ENCODE assay signal across 31 mouse cellular contexts in the genomic region with DNA sequence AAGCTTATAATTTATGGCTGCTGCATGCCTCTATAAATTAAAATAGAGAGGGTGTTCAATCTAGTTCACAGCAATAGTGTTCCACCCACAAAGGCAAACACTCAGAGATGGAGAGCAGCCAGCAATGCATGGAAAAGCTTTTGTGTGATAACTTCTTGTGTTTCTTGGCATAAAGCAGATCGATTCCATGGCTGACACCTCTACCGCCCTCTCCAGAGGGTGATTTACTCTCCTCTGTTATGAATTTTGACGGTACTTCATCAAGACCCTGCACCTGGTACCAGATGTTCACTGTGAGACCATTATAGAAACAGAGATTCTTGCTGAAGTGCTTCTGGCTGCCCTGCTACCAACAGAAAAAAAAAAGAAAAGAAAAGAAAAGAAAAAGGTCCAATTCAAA. TPM values are rescaled to one million over a fixed set of nuclear protein-coding genes. Genes with fewer than 3 reads are reported as not detected.
DNase-seq lines count a peak whose midpoint lies in the region; ATAC-seq and TF ChIP-seq lines count a peak whose summit lies in the region.
"Had no signal": no experiment of that assay in that cellular context is flagged by ENCODE, and none has a peak within 500 bp of the region (broad histone marks: within the 10 kb centered on the region; RNA-seq: fewer than 3 reads in every experiment).

No protein-coding gene starts in this region.

- no peak for TF ChIP-seq POLR2A in limb, embryonic 14.5 days (IDR thresholded peaks at IDR 0.05; ENCODE audit: borderline replicate concordance, extremely low read depth, insufficient read depth, insufficient read length)

- ATAC-seq in embryonic facial prominence, embryonic 14.5 days (ENCODE audit: low read depth) = no peak
- ATAC-seq in hindbrain, embryonic 16.5 days = peak; percentile 58
- ATAC-seq in hindbrain, embryonic 14.5 days (ENCODE audit: low FRiP score) = no peak; the same call in 1 of the 2 replicates
- ATAC-seq in limb, embryonic 14.5 days (ENCODE audit: low FRiP score, low read depth) = peak; percentile 70
- ATAC-seq: forebrain, embryonic 14.5 days; inflammation-experienced regulatory T-cells, adult 6 months; liver, embryonic 12.5 days; liver, postnatal 0 days; lung, postnatal 0 days; midbrain, embryonic 15.5 days had no signal

- no peak overlapping the region for H3K4me2 ChIP-seq in embryonic facial prominence, embryonic 14.5 days (ENCODE audit: low read depth, low read length)
- H3K4me2 ChIP-seq in hindbrain, embryonic 16.5 days (ENCODE audit: low read length) = no peak overlapping the region
- H3K4me2 ChIP-seq in hindbrain, embryonic 14.5 days (replicated peaks) = no peak overlapping the region
- H3K4me2 ChIP-seq in limb, embryonic 14.5 days (replicated peaks; ENCODE audit: low read depth, low read length, severe bottlenecking) = no peak overlapping the region
- H3K4me2 ChIP-seq: heart, embryonic 12.5 days; limb, embryonic 12.5 days; liver, embryonic 12.5 days; midbrain, embryonic 15.5 days had no signal

- H3K9ac ChIP-seq in embryonic facial prominence, embryonic 14.5 days (ENCODE audit: low read depth, low read length) = no peak overlapping the region
- no peak overlapping the region for H3K9ac ChIP-seq in hindbrain, embryonic 16.5 days (ENCODE audit: low read depth, low read length)
- no peak overlapping the region for H3K9ac ChIP-seq in hindbrain, embryonic 14.5 days
- no peak overlapping the region for H3K9ac ChIP-seq in limb, embryonic 14.5 days (ENCODE audit: low read depth, low read length, severe bottlenecking)
- H3K9ac ChIP-seq: heart, embryonic 12.5 days; limb, embryonic 12.5 days; liver, embryonic 12.5 days; liver, postnatal 0 days; midbrain, embryonic 15.5 days had no signal

- no peak overlapping the region for H3K4me3 ChIP-seq in embryonic facial prominence, embryonic 14.5 days (ENCODE audit: low read depth, low read length)
- H3K4me3 ChIP-seq in embryonic facial prominence, embryonic 10.5 days = no peak overlapping the region
- H3K4me3 ChIP-seq in hindbrain, embryonic 16.5 days (ENCODE audit: low read length) = no peak overlapping the region
- H3K4me3 ChIP-seq in hindbrain, embryonic 14.5 days (replicated peaks; ENCODE audit: low read length) = no peak overlapping the region
- H3K4me3 ChIP-seq in limb, embryonic 14.5 days (replicated peaks; ENCODE audit: low read length) = no peak overlapping the region
- H3K4me3 ChIP-seq: heart, embryonic 12.5 days; limb, embryonic 12.5 days; liver, embryonic 12.5 days; midbrain, embryonic 15.5 days had no signal

- H3K27me3 ChIP-seq in embryonic facial prominence, embryonic 14.5 days (replicated peaks; ENCODE audit: control insufficient read depth, insufficient read depth, low read length) = no peaks in the 10 kb centered on the region
- no peaks in the 10 kb centered on the region for H3K27me3 ChIP-seq in embryonic facial prominence, embryonic 10.5 days (replicated peaks; ENCODE audit: low read depth, poor library complexity, severe bottlenecking)
- H3K27me3 ChIP-seq in hindbrain, embryonic 16.5 days (replicated peaks; ENCODE audit: control insufficient read depth, insufficient read depth, low read length) = no peaks in the 10 kb centered on the region
- H3K27me3 ChIP-seq in hindbrain, embryonic 14.5 days (ENCODE audit: control insufficient read depth, insufficient read depth, low read length) = no peaks in the 10 kb centered on the region
- no peaks in the 10 kb centered on the region for H3K27me3 ChIP-seq in limb, embryonic 14.5 days (ENCODE audit: control insufficient read depth, insufficient read depth, low read length)
- H3K27me3 ChIP-seq: heart, embryonic 12.5 days; limb, embryonic 12.5 days; liver, embryonic 12.5 days; midbrain, embryonic 15.5 days had no signal

- H3K9me3 ChIP-seq in embryonic facial prominence, embryonic 14.5 days (ENCODE audit: control insufficient read depth, low read length) = no peaks in the 10 kb centered on the region
- H3K9me3 ChIP-seq in embryonic facial prominence, embryonic 10.5 days = no peaks in the 10 kb centered on the region
- no peaks in the 10 kb centered on the region for H3K9me3 ChIP-seq in hindbrain, embryonic 16.5 days (ENCODE audit: control insufficient read depth, low read length)
- no peaks in the 10 kb centered on the region for H3K9me3 ChIP-seq in hindbrain, embryonic 14.5 days (ENCODE audit: control insufficient read depth, low read length)
- no peaks in the 10 kb centered on the region for H3K9me3 ChIP-seq in limb, embryonic 14.5 days (ENCODE audit: control insufficient read depth, low read length)
- H3K9me3 ChIP-seq: G1E; heart, embryonic 12.5 days; limb, embryonic 12.5 days; liver, embryonic 12.5 days; midbrain, embryonic 15.5 days had no signal

- no peak overlapping the region for H3K27ac ChIP-seq in embryonic facial prominence, embryonic 14.5 days (replicated peaks; ENCODE audit: low read depth, low read length)
- no peak overlapping the region for H3K27ac ChIP-seq in embryonic facial prominence, embryonic 10.5 days (replicated peaks)
- H3K27ac ChIP-seq in hindbrain, embryonic 16.5 days (ENCODE audit: low read depth, low read length) = no peak overlapping the region
- no peak overlapping the region for H3K27ac ChIP-seq in hindbrain, embryonic 14.5 days
- no peak overlapping the region for H3K27ac ChIP-seq in limb, embryonic 14.5 days (replicated peaks; ENCODE audit: low read depth, low read length)
- H3K27ac ChIP-seq: limb, embryonic 12.5 days; liver, embryonic 12.5 days; macrophage; midbrain, embryonic 15.5 days had no signal

- WGBS in embryonic facial prominence, embryonic 14.5 days = 36% methylated on average over 3 of the region's 3 CpGs
- 83% methylated on average over 3 of the region's 3 CpGs for WGBS in embryonic facial prominence, embryonic 10.5 days
- 52% methylated on average over 3 of the region's 3 CpGs for WGBS in hindbrain, embryonic 16.5 days
- 48% methylated on average over 3 of the region's 3 CpGs for WGBS in hindbrain, embryonic 14.5 days
- 30% methylated on average over 3 of the region's 3 CpGs for WGBS in limb, embryonic 14.5 days

- no peaks in the 10 kb centered on the region for H3K4me1 ChIP-seq in embryonic facial prominence, embryonic 14.5 days (ENCODE audit: control insufficient read depth, insufficient read depth, low read length)
- no peaks in the 10 kb centered on the region for H3K4me1 ChIP-seq in embryonic facial prominence, embryonic 10.5 days
- H3K4me1 ChIP-seq in hindbrain, embryonic 16.5 days (ENCODE audit: control insufficient read depth, insufficient read depth, low read depth, low read length) = no peaks in the 10 kb centered on the region
- H3K4me1 ChIP-seq in hindbrain, embryonic 14.5 days (replicated peaks; ENCODE audit: control insufficient read depth, insufficient read depth, low read length) = 0 out of 2 replicates have a peak, but pooled peaks cover 4% of the 10 kb centered on the region
- H3K4me1 ChIP-seq in limb, embryonic 14.5 days (ENCODE audit: control insufficient read depth, insufficient read depth, low read length) = no peaks in the 10 kb centered on the region
- H3K4me1 ChIP-seq: heart, embryonic 12.5 days; liver, embryonic 12.5 days; midbrain, embryonic 15.5 days had no signal

- H3K36me3 ChIP-seq in embryonic facial prominence, embryonic 14.5 days (ENCODE audit: control insufficient read depth, insufficient read depth, low read length) = no peaks in the 10 kb centered on the region
- H3K36me3 ChIP-seq in embryonic facial prominence, embryonic 10.5 days (replicated peaks) = no peaks in the 10 kb centered on the region
- H3K36me3 ChIP-seq in hindbrain, embryonic 16.5 days (ENCODE audit: control insufficient read depth, insufficient read depth, low read length) = no peaks in the 10 kb centered on the region
- H3K36me3 ChIP-seq in hindbrain, embryonic 14.5 days (replicated peaks; ENCODE audit: control insufficient read depth, insufficient read depth) = no peaks in the 10 kb centered on the region
- no peaks in the 10 kb centered on the region for H3K36me3 ChIP-seq in limb, embryonic 14.5 days (ENCODE audit: control insufficient read depth, insufficient read depth, low read length)
- H3K36me3 ChIP-seq: G1E; heart, embryonic 12.5 days; limb, embryonic 12.5 days; liver, embryonic 12.5 days; midbrain, embryonic 15.5 days had no signal

- DNase-seq in embryonic facial prominence, embryonic 14.5 days (ENCODE audit: low spot score) = peak; percentile 19
- DNase-seq in embryonic facial prominence, embryonic 10.5 days (ENCODE audit: low spot score) = no peak
- no peak for DNase-seq in hindbrain, embryonic 14.5 days (ENCODE audit: low spot score)
- DNase-seq in brain, adult 2 months (ENCODE audit: low read depth, low spot score) = peak; percentile 26
- DNase-seq in limb, embryonic 14.5 days (ENCODE audit: low spot score) = peak; percentile 68
- DNase-seq in gastrocnemius, adult 18-20 months (ENCODE audit: low spot score) = no peak
- DNase-seq in heart, adult 18-20 months = no peak
- DNase-seq: adrenal gland, adult 8-10 months; cerebellum, adult 11-12 months; cerebellum, adult 9-11 months; gastrocnemius, postnatal 25 days; heart, adult 11 months; heart, postnatal 4 days; kidney, adult 11 months; kidney, postnatal 14 days; layer of hippocampus, adult 9-11 months; liver, postnatal 0 days; right cerebral cortex, adult 18-20 months; spleen, adult 18-20 months; thymus, postnatal 25 days had no signal

RNA-seq across cellular contexts. Expression of gene Btc, which starts 54.1 kb away (rescaled TPM):
- 1.8 and 1.9 TPM in 2 replicates for polyA plus RNA-seq in embryonic facial prominence, embryonic 14.5 days (2014; fragmentation: Nextera tagmentation; extraction: Ambion mirVana)
- polyA plus RNA-seq in embryonic facial prominence, embryonic 10.5 days (2016; fragmentation: Nextera tagmentation; extraction: Ambion mirVana) = 0.14 and 0.16 TPM in 2 replicates
- 0.08 TPM in 1 of 2 replicates, not detected in the other for polyA plus RNA-seq in hindbrain, embryonic 16.5 days (2015; fragmentation: Nextera tagmentation; extraction: Ambion mirVana)
- 0.14 TPM in 1 of 2 replicates, not detected in the other for polyA plus RNA-seq in hindbrain, embryonic 14.5 days (2014; fragmentation: Nextera tagmentation; extraction: Ambion mirVana)
- polyA plus RNA-seq in limb, embryonic 14.5 days (2012; rRNA removed) = 2.5 and 3.0 TPM in 2 replicates
- polyA plus RNA-seq in limb, embryonic 14.5 days (2014; fragmentation: Nextera tagmentation; extraction: Ambion mirVana) = 4.9 and 5.5 TPM in 2 replicates
- under 1 TPM; 0.80 to 0.83 TPM for total RNA-seq in gastrocnemius, adult 18-20 months (2021)
- total RNA-seq in heart, adult 18-20 months (2021) = 1 to 10 TPM; 1.6 to 2.5 TPM
- total RNA-seq: neutrophil, adult 5-6 weeks had no signal
- polyA plus RNA-seq: G1E, macrophage had no signal

Comparison
In these comparisons a context has a peak if more than half of its experiments do, and no peak if none do; other contexts are left out.
1. ATAC-seq: peak in hindbrain, embryonic 16.5 days (single experiment) and limb, embryonic 14.5 days (single experiment); none in embryonic facial prominence, embryonic 14.5 days (single experiment) and hindbrain, embryonic 14.5 days (single experiment).
2. DNase-seq: peak in embryonic facial prominence, embryonic 14.5 days (single experiment), brain, adult 2 months (single experiment) and limb, embryonic 14.5 days (single experiment); none in embryonic facial prominence, embryonic 10.5 days (single experiment), hindbrain, embryonic 14.5 days (single experiment), gastrocnemius, adult 18-20 months (single experiment) and heart, adult 18-20 months (0 of 2).